In genomic region chr16:34968181-34968580, GRCm38 (mm10) we compare ENCODE assay signal across 13 mouse cellular contexts. TPM values are rescaled to one million over a fixed set of nuclear protein-coding genes. Genes with fewer than 3 reads are reported as not detected.
A peak's percentile ranks its signal among the peaks of the same experiment; 100 is the strongest.
DNase-seq lines count a peak whose midpoint lies in the region; ATAC-seq and TF ChIP-seq lines count a peak whose summit lies in the region.
"Had no signal": no experiment of that assay in that cellular context is flagged by ENCODE, and none has a peak within 500 bp of the region (broad histone marks: within the 10 kb centered on the region; RNA-seq: fewer than 3 reads in every experiment).

No protein-coding gene starts in this region.

- no peaks in the 10 kb centered on the region for H3K36me3 ChIP-seq in hindbrain, postnatal 0 days (ENCODE audit: insufficient read depth, low read length)
- no peaks in the 10 kb centered on the region for H3K36me3 ChIP-seq in hindbrain, embryonic 14.5 days (replicated peaks; ENCODE audit: control insufficient read depth, insufficient read depth)
- H3K36me3 ChIP-seq: embryonic facial prominence, embryonic 13.5 days; forebrain, embryonic 15.5 days; heart, embryonic 10.5 days; hindbrain, embryonic 15.5 days had no signal

- H3K9ac ChIP-seq in hindbrain, postnatal 0 days (replicated peaks; ENCODE audit: low read length) = no peak overlapping the region
- H3K9ac ChIP-seq in hindbrain, embryonic 14.5 days = no peak overlapping the region
- H3K9ac ChIP-seq: embryonic facial prominence, embryonic 13.5 days; forebrain, embryonic 15.5 days; hindbrain, embryonic 15.5 days had no signal

- H3K4me3 ChIP-seq in hindbrain, postnatal 0 days (ENCODE audit: low read length) = no peak overlapping the region
- H3K4me3 ChIP-seq in hindbrain, embryonic 14.5 days (replicated peaks; ENCODE audit: low read length) = no peak overlapping the region
- H3K4me3 ChIP-seq: embryonic facial prominence, embryonic 13.5 days; forebrain, embryonic 15.5 days; heart, embryonic 10.5 days; hindbrain, embryonic 15.5 days had no signal

- intact Hi-C loops in left cerebral cortex, postnatal 4 days (cut with DNase I) = loop anchor here (5.0 to 10.0 kb wide), 2 partner anchors 66 to 303 kb away; no protein-coding TSS in a partner anchor
- intact Hi-C loops in left cerebral cortex, postnatal 25 days (cut with DNase I) = loop anchor here (5.0 kb wide), 1 partner anchor 46 kb away; no protein-coding TSS in a partner anchor

- no peak overlapping the region for H3K4me2 ChIP-seq in hindbrain, postnatal 0 days (ENCODE audit: low read depth, low read length)
- H3K4me2 ChIP-seq in hindbrain, embryonic 14.5 days (replicated peaks) = no peak overlapping the region
- H3K4me2 ChIP-seq: embryonic facial prominence, embryonic 13.5 days; forebrain, embryonic 15.5 days; hindbrain, embryonic 15.5 days had no signal

- no peak for ATAC-seq in hindbrain, postnatal 0 days
- no peak for ATAC-seq in hindbrain, embryonic 14.5 days (ENCODE audit: low FRiP score)
- ATAC-seq: inflammation-experienced regulatory T-cells, adult 6 months had no signal

- H3K27me3 ChIP-seq in hindbrain, postnatal 0 days (ENCODE audit: insufficient read depth, low read length) = no peaks in the 10 kb centered on the region
- no peaks in the 10 kb centered on the region for H3K27me3 ChIP-seq in hindbrain, embryonic 14.5 days (ENCODE audit: control insufficient read depth, insufficient read depth, low read length)
- H3K27me3 ChIP-seq: embryonic facial prominence, embryonic 13.5 days; forebrain, embryonic 15.5 days; hindbrain, embryonic 15.5 days had no signal

- TF ChIP-seq CTCF in hindbrain, postnatal 0 days (IDR thresholded peaks at IDR 0.05; ENCODE audit: low read depth) = no peak; the same call in 1 of the 2 replicates

- H3K4me1 ChIP-seq in hindbrain, postnatal 0 days (ENCODE audit: insufficient read depth, low read length) = no peaks in the 10 kb centered on the region
- H3K4me1 ChIP-seq in hindbrain, embryonic 14.5 days (replicated peaks; ENCODE audit: control insufficient read depth, insufficient read depth, low read length) = no peaks in the 10 kb centered on the region; the same call in 1 of the 2 replicates

- H3K9me3 ChIP-seq in hindbrain, postnatal 0 days (ENCODE audit: low read length) = no peaks in the 10 kb centered on the region
- H3K9me3 ChIP-seq in hindbrain, embryonic 14.5 days (ENCODE audit: control insufficient read depth, low read length) = no peaks in the 10 kb centered on the region
- H3K9me3 ChIP-seq: embryonic facial prominence, embryonic 13.5 days; forebrain, embryonic 15.5 days; heart, embryonic 10.5 days; hindbrain, embryonic 15.5 days had no signal

- WGBS in hindbrain, postnatal 0 days = 53% methylated on average over 5 of the region's 5 CpGs
- WGBS in hindbrain, embryonic 14.5 days = 60% methylated on average over 5 of the region's 5 CpGs

- peak; percentile 62 to 66 for DNase-seq in cerebellum, postnatal 14 days
- no peak for DNase-seq in cerebellum, adult 9-11 months
- peak; percentile 2 for DNase-seq in hindbrain, postnatal 0 days (ENCODE audit: low spot score)
- no peak for DNase-seq in hindbrain, embryonic 14.5 days (ENCODE audit: low spot score)
- DNase-seq in left cerebral cortex, postnatal 4 days = peak; percentile 45
- no peak for DNase-seq in left cerebral cortex, postnatal 25 days (ENCODE audit: low spot score in 2 of 2)
- peak; percentile 10 for DNase-seq in right cerebral cortex, postnatal 4 days
- DNase-seq in right cerebral cortex, postnatal 14 days = no peak

- no peak overlapping the region for H3K27ac ChIP-seq in hindbrain, postnatal 0 days
- H3K27ac ChIP-seq in hindbrain, embryonic 14.5 days = no peak overlapping the region
- H3K27ac ChIP-seq: embryonic facial prominence, embryonic 13.5 days; forebrain, embryonic 15.5 days; heart, embryonic 10.5 days; hindbrain, embryonic 15.5 days had no signal

RNA-seq across cellular contexts. Expression of gene Hacd2, which starts 54.0 kb away (rescaled TPM):
- total RNA-seq in hindbrain, postnatal 0 days (2014; rRNA removed) = 11.7 and 13.1 TPM in 2 replicates
- 60.0 and 61.4 TPM in 2 replicates for polyA plus RNA-seq in hindbrain, postnatal 0 days (2015; fragmentation: Nextera tagmentation; extraction: Ambion mirVana)
- 29.3 and 29.9 TPM in 2 replicates for polyA plus RNA-seq in hindbrain, embryonic 14.5 days (2014; fragmentation: Nextera tagmentation; extraction: Ambion mirVana)
- total RNA-seq in left cerebral cortex, postnatal 4 days (2021) = 10 to 100 TPM; 19.9 to 23.3 TPM
- 10 to 100 TPM; 35.3 to 36.2 TPM for total RNA-seq in left cerebral cortex, postnatal 25 days (2021)

Comparison
In these comparisons a context has a peak if more than half of its experiments do, and no peak if none do; other contexts are left out.
1. DNase-seq: peak in cerebellum, postnatal 14 days (2 of 2), hindbrain, postnatal 0 days (single experiment), left cerebral cortex, postnatal 4 days (single experiment) and right cerebral cortex, postnatal 4 days (single experiment); none in cerebellum, adult 9-11 months (single experiment), hindbrain, embryonic 14.5 days (single experiment), left cerebral cortex, postnatal 25 days (0 of 2) and right cerebral cortex, postnatal 14 days (single experiment).